Mouse (Mus musculus): ENCODE data around the gene Tpbgl.

DNA sequence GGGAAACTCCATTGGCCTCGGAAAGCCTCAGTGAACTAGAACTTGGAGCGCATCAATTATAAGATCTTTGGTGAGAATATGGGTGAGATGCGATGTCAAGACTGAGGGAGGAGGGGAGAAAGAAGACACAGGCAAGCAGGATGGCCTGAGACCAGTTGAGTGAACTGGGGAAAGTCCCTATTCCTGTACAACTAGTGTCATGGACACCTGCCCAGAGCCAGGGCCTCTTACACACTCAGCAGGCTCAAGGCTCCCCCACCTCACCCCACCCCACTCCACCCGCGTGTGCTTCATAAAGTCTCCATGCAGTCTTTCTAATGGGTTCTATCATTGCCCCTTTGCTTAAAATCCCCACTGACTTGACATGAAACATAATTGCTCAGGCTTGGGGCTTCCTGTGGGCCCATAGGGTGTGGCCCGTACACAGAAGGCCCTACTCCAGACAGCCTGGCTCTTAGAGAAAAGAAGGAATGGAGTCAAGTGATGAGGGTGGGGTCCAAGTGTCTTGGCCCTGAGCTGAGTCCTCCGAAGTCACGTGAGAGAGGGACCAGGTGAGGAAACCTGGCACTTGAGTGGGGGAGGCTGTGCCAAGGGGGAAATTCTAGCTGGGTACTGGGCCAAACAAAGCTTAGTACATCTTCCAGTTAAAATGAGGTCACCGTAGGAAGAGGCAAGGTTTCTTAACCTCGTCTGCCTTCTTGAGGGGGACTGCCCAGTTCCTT, 39.0 kb upstream of the Tpbgl start:
- no peak for TF ChIP-seq CTCF (IDR thresholded peaks at IDR 0.05; ENCODE audit: extremely low read depth, insufficient read depth, insufficient read length, insufficient replicate concordance)
- no peak for TF ChIP-seq POLR2A (IDR thresholded peaks at IDR 0.05; ENCODE audit: low read depth, low read length)
